Mouse (Mus musculus): Measurements from ENCODE around the gene Efhd2. TPM values are rescaled to one million over a fixed set of nuclear protein-coding genes. Genes with fewer than 3 reads are reported as not detected.

Gene Efhd2
- total RNA-seq, 1 experiment, result 9.2 TPM

GRCm38 (mm10) chr4:141828177-141828576, 46.5 kb downstream of the Efhd2 start:
- Histone ChIP-seq H3K9me3 (ENCODE audit: control insufficient read depth, insufficient read depth, low read depth, low read length) (no peaks in the 10 kb centered on the region), H3K36me3 (ENCODE audit: control insufficient read depth, insufficient read depth, low read length, poor library complexity, severe bottlenecking) (no peaks in the 10 kb centered on the region), H3K9ac (ENCODE audit: insufficient read depth, low read depth, low read length, poor library complexity, severe bottlenecking) (no peak overlapping the region), H3K4me3 (ENCODE audit: insufficient read depth in 1 of 2, low read depth in 1 of 2, low read length in 2 of 2, poor library complexity in 1 of 2, severe bottlenecking in 1 of 2) (no peak overlapping the region), H3K4me1 (ENCODE audit: control insufficient read depth in 2 of 2, insufficient read depth in 2 of 2, low read length in 2 of 2, poor library complexity in 1 of 2) (peaks cover 0 to 10% of the 10 kb centered on the region in 2 experiments; a peak in 1 of 4 replicates), H3K27ac (ENCODE audit: insufficient read depth, low read depth, low read length, poor library complexity, severe bottlenecking) (no peak overlapping the region)
- in situ Hi-C loops (cut with MboI; ENCODE audit: low sequenced_read_pairs in 2 of 2, unreplicated experiment in 2 of 2), result no loop called here
- TF ChIP-seq HCFC1 (IDR thresholded peaks at IDR 0.05; ENCODE audit: borderline replicate concordance, insufficient read depth, low read length), result no peak
- TF ChIP-seq ZNF384 (IDR thresholded peaks at IDR 0.05; ENCODE audit: low read depth, low read length), result no peak
- no peak for TF ChIP-seq CHD2 (IDR thresholded peaks at IDR 0.05; ENCODE audit: low read depth, low read length)
- TF ChIP-seq ZC3H11A (IDR thresholded peaks at IDR 0.05; ENCODE audit: borderline replicate concordance, low read depth, low read length), result no peak
- no peak for TF ChIP-seq MAFK (IDR thresholded peaks at IDR 0.05; ENCODE audit: insufficient read depth, low read depth, low read length)
- DNase-seq (ENCODE audit: low read depth, low spot score), result no peak

DNA sequence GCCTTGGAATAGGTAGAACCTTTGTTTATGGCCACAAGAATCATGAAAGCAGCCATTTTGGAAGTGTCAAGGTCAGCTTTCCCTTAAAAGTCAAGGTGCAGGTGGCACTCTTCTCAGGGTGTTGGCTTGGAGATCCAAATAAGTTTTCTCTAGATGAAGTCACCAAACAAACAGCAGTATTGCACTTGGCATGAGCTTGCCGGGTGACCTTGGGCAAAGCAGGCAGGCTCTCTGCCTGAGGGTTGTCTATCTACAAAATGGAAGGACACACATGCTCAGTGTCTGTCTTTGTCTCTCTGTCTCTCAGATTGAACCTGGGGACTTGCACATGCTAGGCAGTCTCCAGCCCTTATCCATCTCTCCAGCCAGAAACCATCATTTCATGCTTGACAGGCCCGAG, 47.3 kb downstream of the Efhd2 start:
- H3K27ac ChIP-seq (ENCODE audit: insufficient read depth, low read depth, low read length, poor library complexity, severe bottlenecking), result no peak overlapping the region
- no peak overlapping the region for H3K4me3 ChIP-seq (ENCODE audit: insufficient read depth in 1 of 2, low read depth in 1 of 2, low read length in 2 of 2, poor library complexity in 1 of 2, severe bottlenecking in 1 of 2)
- no peak overlapping the region for H3K9ac ChIP-seq (ENCODE audit: insufficient read depth, low read depth, low read length, poor library complexity, severe bottlenecking)
- no peak for DNase-seq (ENCODE audit: low read depth, low spot score)
- peaks cover 4 to 14% of the 10 kb centered on the region in 2 experiments; a peak in 2 of 4 replicates for H3K4me1 ChIP-seq (ENCODE audit: control insufficient read depth in 2 of 2, insufficient read depth in 2 of 2, low read length in 2 of 2, poor library complexity in 1 of 2)
- H3K9me3 ChIP-seq (ENCODE audit: control insufficient read depth, insufficient read depth, low read depth, low read length), result no peaks in the 10 kb centered on the region
- H3K36me3 ChIP-seq (ENCODE audit: control insufficient read depth, insufficient read depth, low read length, poor library complexity, severe bottlenecking), result no peaks in the 10 kb centered on the region
- TF ChIP-seq ZNF384 (IDR thresholded peaks at IDR 0.05; ENCODE audit: low read depth, low read length) (no peak), ZC3H11A (IDR thresholded peaks at IDR 0.05; ENCODE audit: borderline replicate concordance, low read depth, low read length) (no peak), HCFC1 (IDR thresholded peaks at IDR 0.05; ENCODE audit: borderline replicate concordance, insufficient read depth, low read length) (no peak), MAFK (IDR thresholded peaks at IDR 0.05; ENCODE audit: insufficient read depth, low read depth, low read length) (no peak), CHD2 (IDR thresholded peaks at IDR 0.05; ENCODE audit: low read depth, low read length) (no peak)
- in situ Hi-C loops (cut with MboI; ENCODE audit: low sequenced_read_pairs in 2 of 2, unreplicated experiment in 2 of 2), result no loop called here

DNA sequence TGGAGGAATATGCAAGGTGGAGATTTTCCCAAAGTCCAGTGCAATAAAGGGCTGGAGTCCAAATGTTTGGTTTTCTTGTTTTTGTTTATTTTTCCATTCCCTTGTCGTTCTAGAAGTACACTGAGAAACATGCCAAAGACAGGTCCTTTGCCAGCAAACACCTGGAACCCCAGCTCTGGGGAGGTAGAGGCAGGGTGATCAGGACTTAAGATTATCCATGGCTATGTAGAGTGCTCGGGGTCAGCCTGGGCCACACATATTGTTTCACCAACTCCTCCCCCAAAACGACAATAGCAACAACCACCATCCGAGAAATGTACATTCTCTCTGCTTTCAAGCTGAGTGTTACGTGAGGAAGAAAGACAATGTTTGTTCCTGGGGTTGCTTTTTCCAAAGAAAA, 48.7 kb downstream of the Efhd2 start, which contains the start of gene Cela2a:
TSS of gene Cela2a (minus strand) at position 101 of the 400 bp plus-strand sequence.
- in situ Hi-C loops (cut with MboI; ENCODE audit: low sequenced_read_pairs in 2 of 2, unreplicated experiment in 2 of 2), result no loop called here
- no peak within 1 kb of the TSS for H3K4me3 ChIP-seq (ENCODE audit: insufficient read depth in 1 of 2, low read depth in 1 of 2, low read length in 2 of 2, poor library complexity in 1 of 2, severe bottlenecking in 1 of 2)
- H3K36me3 ChIP-seq (ENCODE audit: control insufficient read depth, insufficient read depth, low read length, poor library complexity, severe bottlenecking), result no peaks in the 10 kb centered on the region
- H3K27ac ChIP-seq (ENCODE audit: insufficient read depth, low read depth, low read length, poor library complexity, severe bottlenecking), result no peak within 1 kb of the TSS
- DNase-seq (ENCODE audit: low read depth, low spot score), result no peak
- H3K9me3 ChIP-seq (ENCODE audit: control insufficient read depth, insufficient read depth, low read depth, low read length), result no peaks in the 10 kb centered on the region
- peaks cover 4 to 8% of the 10 kb centered on the region in 2 experiments; a peak in 2 of 4 replicates for H3K4me1 ChIP-seq (ENCODE audit: control insufficient read depth in 2 of 2, insufficient read depth in 2 of 2, low read length in 2 of 2, poor library complexity in 1 of 2)
- TF ChIP-seq MAFK (IDR thresholded peaks at IDR 0.05; ENCODE audit: insufficient read depth, low read depth, low read length), result no peak
- TF ChIP-seq ZNF384 (IDR thresholded peaks at IDR 0.05; ENCODE audit: low read depth, low read length), result no peak
- no peak for TF ChIP-seq HCFC1 (IDR thresholded peaks at IDR 0.05; ENCODE audit: borderline replicate concordance, insufficient read depth, low read length)
- no peak for TF ChIP-seq CHD2 (IDR thresholded peaks at IDR 0.05; ENCODE audit: low read depth, low read length)
- TF ChIP-seq ZC3H11A (IDR thresholded peaks at IDR 0.05; ENCODE audit: borderline replicate concordance, low read depth, low read length), result no peak
- H3K9ac ChIP-seq (ENCODE audit: insufficient read depth, low read depth, low read length, poor library complexity, severe bottlenecking), result no peak within 1 kb of the TSS

GRCm38 (mm10) chr4:141822979-141823378, 51.7 kb downstream of the Efhd2 start:
- in situ Hi-C loops (cut with MboI; ENCODE audit: low sequenced_read_pairs in 2 of 2, unreplicated experiment in 2 of 2), result no loop called here
- H3K4me3 ChIP-seq (ENCODE audit: insufficient read depth in 1 of 2, low read depth in 1 of 2, low read length in 2 of 2, poor library complexity in 1 of 2, severe bottlenecking in 1 of 2), result no peak overlapping the region
- DNase-seq (ENCODE audit: low read depth, low spot score), result peak; percentile 65
- no peak overlapping the region for H3K9ac ChIP-seq (ENCODE audit: insufficient read depth, low read depth, low read length, poor library complexity, severe bottlenecking)
- no peak overlapping the region for H3K27ac ChIP-seq (ENCODE audit: insufficient read depth, low read depth, low read length, poor library complexity, severe bottlenecking)
- TF ChIP-seq MAFK (IDR thresholded peaks at IDR 0.05; ENCODE audit: insufficient read depth, low read depth, low read length), result no peak
- no peak for TF ChIP-seq ZNF384 (IDR thresholded peaks at IDR 0.05; ENCODE audit: low read depth, low read length)
- TF ChIP-seq ZC3H11A (IDR thresholded peaks at IDR 0.05; ENCODE audit: borderline replicate concordance, low read depth, low read length), result no peak
- no peak for TF ChIP-seq CHD2 (IDR thresholded peaks at IDR 0.05; ENCODE audit: low read depth, low read length)
- no peak for TF ChIP-seq HCFC1 (IDR thresholded peaks at IDR 0.05; ENCODE audit: borderline replicate concordance, insufficient read depth, low read length)
- H3K9me3 ChIP-seq (ENCODE audit: control insufficient read depth, insufficient read depth, low read depth, low read length), result no peaks in the 10 kb centered on the region
- no peaks in the 10 kb centered on the region for H3K36me3 ChIP-seq (ENCODE audit: control insufficient read depth, insufficient read depth, low read length, poor library complexity, severe bottlenecking)
- peaks cover 4 to 10% of the 10 kb centered on the region in 2 experiments; a peak in 2 of 4 replicates for H3K4me1 ChIP-seq (ENCODE audit: control insufficient read depth in 2 of 2, insufficient read depth in 2 of 2, low read length in 2 of 2, poor library complexity in 1 of 2)
